Mouse (Mus musculus) frontal cortex, adult (tissue): ENCODE measurements around the gene Ikzf4.
A peak's percentile ranks its signal among the peaks of the same experiment; 100 is the strongest.
"Not testable (repeated sequence)": the region's sequence is repeated elsewhere in the genome, so short reads cannot be mapped to it uniquely, and the experiment has no call there.

Experiments
- ATAC-seq: cut with Nextera tagmentation; 2 replicates; pipeline ENCODE4 v1.9.2; 2017; ENCODE audit warnings: mild to moderate bottlenecking, moderate library complexity, mixed read lengths; ENCODE audit not compliant: low TSS enrichment

Gene Ikzf4

DNA sequence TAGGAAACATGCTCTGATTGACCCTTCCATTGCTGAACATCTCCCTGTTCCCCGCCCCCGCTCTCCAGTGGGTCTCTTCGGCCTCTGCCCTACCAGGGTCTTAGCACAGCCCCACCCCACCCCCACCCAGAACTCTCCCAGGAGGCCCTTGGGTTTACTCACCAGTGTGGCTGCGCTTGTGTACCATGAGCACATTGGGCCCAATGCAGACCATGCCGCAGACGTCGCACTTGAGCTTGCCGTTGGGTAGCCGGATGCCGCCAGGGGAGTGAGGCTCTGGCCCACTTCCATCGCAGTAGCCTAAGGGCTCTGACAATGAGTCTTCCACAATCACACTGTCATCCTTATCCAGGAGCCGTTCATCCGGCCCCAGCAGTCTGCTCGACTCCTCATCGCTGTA, 4.9 kb downstream of the Ikzf4 start:
- no peak for ATAC-seq

- no peak for ATAC-seq
Measured at GRCm38 (mm10) chr10:128639999-128640398, 5.8 kb downstream of the Ikzf4 start.

- no peak for ATAC-seq
Measured at GRCm38 (mm10) chr10:128637011-128637410, 8.8 kb downstream of the Ikzf4 start.

GRCm38 (mm10) chr10:128636561-128636960, 9.2 kb downstream of the Ikzf4 start:
- no peak for ATAC-seq

DNA sequence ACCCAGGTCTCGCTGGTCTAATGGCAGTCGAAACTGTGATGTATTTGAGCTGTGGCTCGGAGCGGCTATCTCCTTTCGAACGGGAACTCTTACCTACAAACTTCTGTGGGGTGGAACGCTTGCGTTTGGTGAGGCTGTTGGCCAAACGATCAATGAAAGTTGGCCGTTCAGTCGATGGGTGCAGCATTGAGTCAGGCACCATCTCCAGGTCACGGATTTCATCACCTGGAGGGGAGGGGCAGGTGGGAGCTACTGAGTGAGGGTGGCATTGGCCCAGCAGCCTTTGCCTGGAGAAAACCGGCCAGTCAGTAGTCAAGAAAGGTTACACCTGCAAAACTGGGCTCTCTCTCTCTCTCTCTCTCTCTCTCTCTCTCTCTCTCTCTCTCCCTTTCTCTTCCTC, 10.1 kb downstream of the Ikzf4 start:
- ATAC-seq: no peak

DNA sequence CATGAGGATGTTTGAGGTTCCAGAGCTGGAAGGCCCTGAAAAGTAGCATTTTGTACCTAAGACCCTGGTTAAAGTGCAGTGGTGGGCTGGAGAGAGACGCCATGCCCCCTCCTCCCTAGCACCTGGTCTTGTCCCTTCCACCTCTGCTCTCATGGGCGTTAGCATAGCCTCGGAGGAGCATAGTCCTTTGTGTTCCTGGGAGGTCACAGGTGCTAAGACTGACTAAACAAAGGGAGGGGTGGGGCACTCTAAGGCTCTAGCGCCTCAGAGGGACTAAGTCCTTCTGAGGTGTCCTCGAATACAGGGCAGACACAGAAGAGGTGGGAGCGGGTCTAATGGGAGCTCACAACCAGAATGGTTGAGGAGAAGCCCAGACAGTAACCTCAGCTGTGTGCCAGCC, 14.2 kb downstream of the Ikzf4 start:
- ATAC-seq: no peak

- not testable (repeated sequence) for ATAC-seq
Measured at GRCm38 (mm10) chr10:128630306-128630705, 15.5 kb downstream of the Ikzf4 start.

GRCm38 (mm10) chr10:128629746-128630145, 16.0 kb downstream of the Ikzf4 start:
- ATAC-seq: no peak

GRCm38 (mm10) chr10:128627398-128628317, 18.1 kb downstream of the Ikzf4 start:
- no peak for ATAC-seq

GRCm38 (mm10) chr10:128626311-128627310, 19.2 kb downstream of the Ikzf4 start, which contains the start of gene Rps26:
Gene Rps26, minus strand, starts transcription at chr10:128626747.
- ATAC-seq: peak; percentile 98

DNA sequence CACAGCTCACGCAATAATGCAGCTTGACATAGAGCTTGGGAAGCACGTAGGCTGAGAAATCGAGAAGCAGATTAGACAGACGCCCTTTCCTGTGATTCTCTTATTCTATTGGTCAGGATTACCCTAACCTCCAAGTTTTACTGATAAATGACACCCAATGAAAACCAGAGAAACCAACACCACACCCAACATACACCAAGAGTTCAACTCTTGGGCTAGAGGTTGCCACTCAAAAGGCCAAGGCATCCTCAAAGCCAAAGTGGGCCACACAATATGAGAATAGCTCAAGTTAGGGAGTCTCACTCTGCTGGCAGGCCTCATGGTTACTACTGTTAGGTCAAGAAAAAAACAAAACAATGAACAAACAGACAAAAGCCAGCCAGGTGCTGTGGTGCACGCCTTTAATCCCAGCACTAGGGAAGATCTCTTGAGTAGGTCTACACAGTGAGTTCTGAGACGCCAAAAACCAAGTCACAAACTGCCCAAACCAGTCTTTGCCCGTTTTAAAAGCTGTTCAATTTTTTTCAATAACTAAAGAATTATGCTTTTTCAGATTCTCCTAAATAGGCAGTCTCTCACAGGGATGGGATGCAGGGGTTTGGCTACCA, 20.4 kb downstream of the Ikzf4 start:
- ATAC-seq: no peak

DNA sequence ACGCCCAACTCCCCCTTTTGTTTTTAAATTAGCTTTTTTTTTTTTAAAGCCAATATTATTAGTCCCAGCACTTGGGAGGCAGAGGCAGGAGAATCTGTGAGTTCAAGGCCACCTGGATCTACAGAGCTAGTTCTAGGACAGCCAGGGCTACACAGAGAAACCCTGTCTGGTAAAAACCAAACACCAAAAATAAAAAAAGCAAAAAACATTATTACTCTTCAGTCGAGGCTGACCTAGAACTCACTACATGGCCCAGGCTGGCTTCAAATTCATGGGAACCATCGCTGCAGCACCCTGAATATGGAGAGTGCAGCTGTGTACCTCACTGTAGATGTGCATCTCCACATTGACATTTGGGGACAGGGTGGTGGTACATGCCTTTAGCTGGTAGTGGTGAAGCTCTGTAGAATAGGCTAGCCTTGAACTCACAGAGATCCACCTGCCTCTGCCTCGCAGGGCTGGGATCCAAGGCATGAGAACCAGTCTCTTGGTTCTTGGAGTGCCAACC, 22.6 kb downstream of the Ikzf4 start:
- not testable (repeated sequence) for ATAC-seq

DNA sequence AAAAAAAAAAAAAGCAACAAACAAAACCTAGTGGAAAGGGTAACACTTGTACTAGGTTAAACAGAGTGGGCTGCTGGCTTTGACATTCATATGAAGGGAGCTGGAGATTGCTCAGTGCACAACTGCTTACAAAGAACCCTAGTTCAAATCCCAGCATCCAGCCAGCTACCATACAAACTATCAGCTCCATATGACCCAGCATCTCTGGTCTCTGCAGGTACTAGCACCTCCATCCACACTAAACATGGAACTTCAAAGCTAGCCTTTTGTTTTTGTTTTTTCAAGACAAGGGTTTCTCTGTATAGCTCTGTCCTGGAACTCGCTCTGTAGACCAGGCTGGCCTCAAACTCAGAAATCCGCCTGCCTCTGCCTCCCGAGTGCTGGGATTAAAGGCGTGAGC, 23.1 kb downstream of the Ikzf4 start:
- no peak for ATAC-seq

DNA sequence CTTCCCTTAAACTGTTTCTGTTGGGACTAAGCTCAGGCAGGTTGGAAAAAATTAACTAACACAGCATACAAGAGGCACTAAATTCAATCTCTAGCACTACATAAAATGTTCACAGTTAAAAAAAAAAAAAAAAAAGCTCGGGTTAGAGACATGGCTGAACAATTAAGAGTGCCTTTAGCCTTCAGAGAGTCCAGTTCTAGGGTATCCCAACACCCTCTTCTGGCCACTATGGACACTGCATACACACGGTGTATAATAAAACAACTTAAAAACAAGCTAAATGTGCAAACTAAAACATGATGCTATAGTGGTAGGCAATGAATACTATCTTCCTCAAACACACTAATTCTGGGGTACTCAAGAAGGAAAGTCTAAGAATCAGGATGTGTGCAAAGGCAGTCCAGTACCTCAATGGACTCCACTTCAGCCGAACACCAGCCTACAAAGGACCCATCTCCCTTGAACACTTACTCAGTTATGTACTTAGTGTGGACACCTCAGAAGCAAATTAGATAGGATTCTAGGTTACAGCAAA, 23.7 kb downstream of the Ikzf4 start:
- no peak for ATAC-seq

DNA sequence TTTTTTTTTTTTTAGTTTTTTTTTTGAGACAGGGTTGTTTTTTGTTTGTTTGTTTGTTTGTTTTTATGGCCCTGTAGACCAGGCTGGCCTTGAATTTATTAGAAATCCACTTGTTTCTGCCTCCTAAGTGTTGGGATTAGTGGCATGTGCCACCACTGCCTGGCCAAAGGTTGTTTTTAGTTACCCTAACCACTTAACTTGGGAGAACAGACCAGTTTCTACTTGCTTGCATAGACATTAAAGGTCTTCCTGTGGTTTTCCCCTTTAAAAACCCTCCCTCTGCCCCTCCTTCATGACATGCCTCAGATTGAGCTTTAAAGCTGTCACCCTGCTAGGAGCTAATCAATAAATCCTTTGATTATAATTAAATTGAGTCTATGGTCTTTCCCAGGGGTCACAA, 25.6 kb downstream of the Ikzf4 start:
- ATAC-seq: no peak

DNA sequence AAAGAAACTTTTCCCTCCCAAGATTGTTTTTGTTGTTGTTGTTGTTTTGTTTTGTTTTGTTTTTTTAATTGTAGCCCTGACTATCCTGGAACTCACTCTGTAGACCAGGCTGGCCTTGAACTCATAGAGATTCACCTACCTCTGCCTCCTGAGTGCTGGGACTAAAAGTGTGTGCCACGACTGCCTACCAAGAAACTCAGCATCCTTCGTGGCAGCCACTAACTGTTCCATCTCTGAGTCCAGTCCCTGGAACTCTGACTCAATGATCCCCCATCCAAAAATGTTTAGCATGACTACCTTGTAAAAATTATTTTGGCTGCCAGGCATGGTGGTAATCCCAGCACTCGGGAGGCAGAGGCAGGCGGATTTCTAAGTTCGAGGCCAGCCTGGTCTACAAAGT, 26.6 kb downstream of the Ikzf4 start:
- not testable (repeated sequence) for ATAC-seq

- no peak for ATAC-seq
Measured at GRCm38 (mm10) chr10:128618570-128618969, 27.2 kb downstream of the Ikzf4 start.

DNA sequence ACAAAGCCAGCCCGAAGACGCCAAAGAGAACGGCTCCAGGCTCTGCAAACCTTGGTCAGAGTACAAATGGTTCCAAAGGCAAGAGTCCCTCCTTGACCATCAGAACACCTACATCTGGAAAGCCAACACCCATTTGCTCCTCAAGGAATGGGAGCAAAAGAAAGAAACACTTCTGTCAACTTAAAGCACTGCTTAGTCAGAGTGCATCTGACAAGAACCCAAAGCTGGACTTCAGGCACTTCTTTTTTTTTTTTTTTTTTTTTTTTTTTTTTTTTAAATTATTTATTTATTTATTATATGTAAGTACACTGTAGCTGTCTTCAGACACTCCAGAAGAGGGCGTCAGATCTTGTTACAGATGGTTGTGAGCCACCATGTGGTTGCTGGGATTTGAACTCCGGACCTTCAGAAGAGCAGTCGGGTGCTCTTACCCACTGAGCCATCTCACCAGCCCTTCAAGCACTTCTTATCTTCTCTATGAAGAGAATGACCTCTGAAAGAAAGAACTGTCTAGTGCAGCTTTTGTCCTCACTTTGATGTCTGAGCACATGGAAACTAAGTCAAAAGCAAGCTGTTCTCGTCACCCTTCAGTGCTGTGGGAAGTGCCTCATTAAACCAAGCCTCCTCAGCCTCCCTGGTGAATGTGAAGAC, 29.9 kb downstream of the Ikzf4 start:
- ATAC-seq: not testable (repeated sequence)

- no peak for ATAC-seq
Measured at GRCm38 (mm10) chr10:128614934-128615333, 30.9 kb downstream of the Ikzf4 start.

DNA sequence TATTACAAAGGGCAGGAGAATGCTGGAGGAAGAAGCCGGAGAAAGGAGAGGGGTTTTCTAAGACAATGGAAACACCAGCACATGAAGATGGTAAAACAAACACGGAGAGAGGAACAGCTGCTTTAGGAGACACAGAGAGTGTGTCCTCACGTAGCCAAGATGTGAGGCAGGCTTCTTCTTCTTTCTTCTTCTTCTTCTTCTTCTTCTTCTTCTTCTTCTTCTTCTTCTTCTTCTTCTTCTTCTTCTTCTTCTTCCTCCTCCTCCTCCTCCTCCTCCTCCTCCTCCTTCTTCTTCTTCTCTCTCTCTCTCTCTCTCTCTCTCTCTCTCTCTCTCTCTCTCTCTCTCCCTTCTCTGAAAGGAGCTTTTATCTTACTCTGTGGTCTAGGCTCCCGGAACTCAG, 32.0 kb downstream of the Ikzf4 start:
- not testable (repeated sequence) for ATAC-seq

DNA sequence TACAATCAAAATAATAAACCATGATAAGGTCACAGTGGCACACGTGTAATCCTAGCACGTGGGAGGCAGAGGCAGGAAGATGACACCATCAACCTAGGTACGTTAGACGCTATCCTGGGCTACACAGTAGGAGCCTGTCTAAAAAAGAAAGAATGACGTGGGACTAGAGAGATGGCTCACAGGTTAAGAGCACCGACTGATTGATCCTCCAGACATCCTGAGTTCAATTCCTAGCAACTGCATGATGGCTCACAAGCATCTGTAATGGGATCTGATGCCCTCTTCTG, 32.7 kb downstream of the Ikzf4 start:
- ATAC-seq: no peak
